Comparison of ENCODE assay signal across 25 mouse cellular contexts in the genomic region with DNA sequence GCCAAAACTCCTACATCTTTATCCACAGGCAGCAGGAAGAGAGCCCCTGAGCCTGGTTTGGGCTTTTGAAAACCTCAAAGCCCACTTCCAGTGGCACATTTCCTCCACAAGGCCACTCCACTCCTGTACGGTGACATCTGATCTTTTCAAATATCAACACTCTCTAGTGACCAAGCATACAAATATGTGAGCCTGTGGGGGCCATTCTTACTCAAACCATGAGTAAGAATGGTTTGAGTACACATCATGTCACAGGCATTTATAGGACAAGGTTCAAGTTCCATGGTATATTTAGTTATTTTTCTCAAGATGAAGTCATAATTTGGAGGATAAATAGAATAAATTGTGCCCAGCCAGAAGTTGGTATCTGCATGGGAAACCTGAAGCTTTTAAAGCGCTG. TPM values are rescaled to one million over a fixed set of nuclear protein-coding genes. Genes with fewer than 3 reads are reported as not detected.
"Had no signal": no experiment of that assay in that cellular context is flagged by ENCODE, and none has a peak within 500 bp of the region (broad histone marks: within the 10 kb centered on the region; RNA-seq: fewer than 3 reads in every experiment).

No protein-coding gene starts in this region.

- H3K36me3 ChIP-seq: kidney, embryonic 15.5 days; limb, embryonic 12.5 days; limb, embryonic 15.5 days; midbrain, embryonic 12.5 days had no signal

- H3K27me3 ChIP-seq: kidney, embryonic 15.5 days; limb, embryonic 12.5 days; limb, embryonic 15.5 days; midbrain, embryonic 12.5 days had no signal

- DNase-seq: kidney, adult 8-10 months; kidney, postnatal 10 days; kidney, postnatal 36 days; left cerebral cortex, postnatal 4 days; liver, postnatal 0 days; lung, embryonic 14.5 days; right cerebral cortex, postnatal 14 days; right cerebral cortex, postnatal 4 days; thymus, adult 2 months; thymus, postnatal 14 days had no signal

- ATAC-seq: liver, postnatal 0 days; lung, postnatal 0 days; midbrain, embryonic 16.5 days had no signal

- H3K4me3 ChIP-seq: kidney, embryonic 15.5 days; limb, embryonic 12.5 days; limb, embryonic 15.5 days; midbrain, embryonic 12.5 days had no signal

RNA-seq across cellular contexts. Expression of a gene that starts 21.0 kb away (rescaled TPM):
- total RNA-seq: megakaryocyte, adult 5-6 weeks; monocyte, adult 5-6 weeks had no signal
- polyA plus RNA-seq: kidney, embryonic 15.5 days; limb, embryonic 12.5 days; limb, embryonic 15.5 days; liver, embryonic 11.5 days; liver, embryonic 14.5 days; liver, postnatal 0 days; lung, embryonic 14.5 days; lung, postnatal 0 days; macrophage; midbrain, embryonic 12.5 days; neural tube, embryonic 11.5 days; neural tube, embryonic 14.5 days; stomach, embryonic 14.5 days; stomach, postnatal 0 days had no signal
